Mouse (Mus musculus): ENCODE measurements around the gene Zfp663. TPM values are rescaled to one million over a fixed set of nuclear protein-coding genes. Genes with fewer than 3 reads are reported as not detected.

Zfp663 gene
- total and polyA plus RNA-seq, 2 experiments from 2014 or later, result 3.3 to 14.4 TPM

DNA sequence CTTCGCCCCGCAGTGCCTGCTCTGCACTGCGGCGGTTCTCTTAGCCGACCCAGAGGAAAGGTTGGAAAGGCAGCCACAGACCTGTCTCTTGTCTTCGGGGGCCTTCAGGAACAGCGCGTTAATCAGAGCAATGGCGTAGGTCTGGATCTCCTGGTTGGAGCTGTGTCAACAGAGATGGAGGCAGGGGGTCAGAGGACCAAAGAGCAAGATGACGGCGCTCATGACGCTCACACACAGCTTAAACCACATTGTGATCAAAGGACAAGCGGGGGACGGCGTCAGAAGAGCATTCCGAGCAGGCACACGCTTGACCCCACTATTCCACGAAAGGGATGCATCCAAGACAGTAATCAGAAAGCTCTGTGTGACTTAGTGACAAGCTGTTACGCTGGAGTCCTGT, 63.7 kb downstream of the Zfp663 start:
- 90% methylated on average over 19 of the region's 19 CpGs for WGBS
- H3K9me3 ChIP-seq (ENCODE audit: low read length), result no peaks in the 10 kb centered on the region
- H3K27me3 ChIP-seq (ENCODE audit: insufficient read depth, low read length), result no peaks in the 10 kb centered on the region
- no peak overlapping the region for H3K4me2 ChIP-seq (ENCODE audit: low read depth)
- no peak overlapping the region for H3K27ac ChIP-seq (ENCODE audit: low read depth, low read length)
- H3K4me3 ChIP-seq (ENCODE audit: low read depth, low read length), result no peak overlapping the region
- no peak for TF ChIP-seq CTCF (IDR thresholded peaks at IDR 0.05; ENCODE audit: low read depth)
- DNase-seq (no peak), ATAC-seq (no peak)
- H3K36me3 ChIP-seq (ENCODE audit: insufficient read depth), result peaks cover 64% of the 10 kb centered on the region
- no peaks in the 10 kb centered on the region for H3K4me1 ChIP-seq (ENCODE audit: insufficient read depth)
- no peak overlapping the region for H3K9ac ChIP-seq

DNA sequence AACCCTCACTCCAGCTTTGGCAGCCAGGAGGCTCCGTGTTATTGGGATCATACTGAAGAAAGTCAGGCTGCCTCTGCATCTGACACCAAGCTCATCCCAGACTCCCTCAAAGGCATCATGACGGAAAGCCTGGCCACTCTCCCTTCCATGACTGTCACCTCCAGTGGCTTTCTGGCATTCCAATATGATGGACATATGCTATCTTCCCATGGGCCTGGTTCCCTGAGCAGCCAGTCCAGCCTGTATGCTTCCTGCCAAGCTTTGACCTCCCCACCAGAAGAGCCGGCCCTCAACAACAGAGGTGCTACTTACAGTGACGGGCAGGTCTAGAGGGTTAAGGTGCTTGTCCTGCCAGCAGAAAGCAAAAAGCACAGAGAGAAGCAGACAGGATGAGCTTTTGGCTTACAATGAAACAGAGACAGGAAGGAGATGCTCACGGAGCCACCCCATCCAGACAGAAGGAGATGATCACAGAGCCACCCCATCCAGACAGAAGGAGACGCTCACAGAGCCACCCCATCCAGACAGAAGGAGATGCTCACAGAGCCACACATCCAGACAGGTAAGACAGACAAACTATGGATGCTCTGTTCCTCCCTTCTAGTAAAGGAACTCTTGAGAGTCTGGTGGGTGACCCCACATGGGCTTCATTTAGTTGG, 65.0 kb downstream of the Zfp663 start:
- no peaks in the 10 kb centered on the region for H3K4me1 ChIP-seq (ENCODE audit: insufficient read depth)
- 86% methylated on average over 6 of the region's 6 CpGs for WGBS
- no peak overlapping the region for H3K27ac ChIP-seq (ENCODE audit: low read depth, low read length)
- H3K4me2 ChIP-seq (ENCODE audit: low read depth), result no peak overlapping the region
- no peak overlapping the region for H3K4me3 ChIP-seq (ENCODE audit: low read depth, low read length)
- no peaks in the 10 kb centered on the region for H3K9me3 ChIP-seq (ENCODE audit: low read length)
- no peak for DNase-seq
- no peak for ATAC-seq
- H3K36me3 ChIP-seq (ENCODE audit: insufficient read depth), result peaks cover 63% of the 10 kb centered on the region
- H3K9ac ChIP-seq, result no peak overlapping the region
- no peak for TF ChIP-seq CTCF (IDR thresholded peaks at IDR 0.05; ENCODE audit: low read depth)
- H3K27me3 ChIP-seq (ENCODE audit: insufficient read depth, low read length), result no peaks in the 10 kb centered on the region

DNA sequence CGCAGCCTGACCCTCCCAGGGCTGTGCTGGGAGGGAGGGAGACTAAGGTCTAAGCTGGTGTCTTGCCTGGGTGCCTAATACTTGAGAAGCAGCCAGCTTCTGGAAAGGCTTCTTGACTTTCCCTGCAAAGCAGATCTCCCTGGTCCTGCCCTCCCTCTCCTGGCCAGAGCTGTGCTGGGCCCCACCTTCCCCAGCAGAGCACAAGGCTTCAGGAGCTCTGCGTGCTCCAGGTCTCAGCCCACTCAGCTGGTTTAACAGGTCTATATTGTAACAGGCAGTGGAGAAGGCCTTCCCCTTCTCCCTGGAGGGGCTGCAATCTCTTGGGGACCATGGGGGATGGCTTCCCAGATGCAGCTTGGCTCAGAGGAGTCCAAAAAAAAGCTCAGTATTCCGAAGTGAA, 67.1 kb downstream of the Zfp663 start:
- TF ChIP-seq CTCF (IDR thresholded peaks at IDR 0.05; ENCODE audit: low read depth), result no peak
- H3K36me3 ChIP-seq (ENCODE audit: insufficient read depth), result peaks cover 64% of the 10 kb centered on the region
- DNase-seq (no peak), ATAC-seq (no peak)
- WGBS, result 44% methylated on average over 3 of the region's 3 CpGs
- no peak overlapping the region for H3K4me3 ChIP-seq (ENCODE audit: low read depth, low read length)
- H3K9ac ChIP-seq, result no peak overlapping the region
- H3K4me2 ChIP-seq (ENCODE audit: low read depth), result no peak overlapping the region
- H3K4me1 ChIP-seq (ENCODE audit: insufficient read depth), result no peaks in the 10 kb centered on the region
- H3K27me3 ChIP-seq (ENCODE audit: insufficient read depth, low read length), result no peaks in the 10 kb centered on the region
- no peak overlapping the region for H3K27ac ChIP-seq (ENCODE audit: low read depth, low read length)
- H3K9me3 ChIP-seq (ENCODE audit: low read length), result no peaks in the 10 kb centered on the region

Other genes with a start within 250 kb of the Zfp663 start
- gene Cdh22, start 133.9 kb downstream of the Zfp663 start, total RNA-seq (2014; rRNA removed), result 11.5 and 24.6 TPM in 2 replicates
- 7.1 and 10.4 TPM in 2 replicates for gene Cdh22, start 133.9 kb downstream of the Zfp663 start, polyA plus RNA-seq (2015; fragmentation: Nextera tagmentation; extraction: Ambion mirVana)
- 66.9 and 85.8 TPM in 2 replicates for gene Slc35c2, start 80.9 kb downstream of the Zfp663 start, total RNA-seq (2014; rRNA removed)
- 62.7 and 65.8 TPM in 2 replicates for gene Slc35c2, start 80.9 kb downstream of the Zfp663 start, polyA plus RNA-seq (2015; fragmentation: Nextera tagmentation; extraction: Ambion mirVana)
- gene Elmo2, start 42.2 kb downstream of the Zfp663 start, total RNA-seq (2014; rRNA removed), result 78.8 and 80.9 TPM in 2 replicates
- 68.6 and 84.5 TPM in 2 replicates for gene Elmo2, start 42.2 kb downstream of the Zfp663 start, polyA plus RNA-seq (2015; fragmentation: Nextera tagmentation; extraction: Ambion mirVana)
- gene Zfp334, start 19.5 kb upstream of the Zfp663 start, total RNA-seq (2014; rRNA removed), result 16.7 and 22.4 TPM in 2 replicates
- 2.8 and 4.6 TPM in 2 replicates for gene Zfp334, start 19.5 kb upstream of the Zfp663 start, polyA plus RNA-seq (2015; fragmentation: Nextera tagmentation; extraction: Ambion mirVana)
- not detected in 2 replicates for gene Ocstamp, start 31.7 kb upstream of the Zfp663 start, total RNA-seq (2014; rRNA removed)
- not detected in 2 replicates for gene Ocstamp, start 31.7 kb upstream of the Zfp663 start, polyA plus RNA-seq (2015; fragmentation: Nextera tagmentation; extraction: Ambion mirVana)
- gene Slc13a3, start 104.5 kb upstream of the Zfp663 start, total RNA-seq (2014; rRNA removed), result 12.7 and 24.3 TPM in 2 replicates
- 14.4 and 18.0 TPM in 2 replicates for gene Slc13a3, start 104.5 kb upstream of the Zfp663 start, polyA plus RNA-seq (2015; fragmentation: Nextera tagmentation; extraction: Ambion mirVana)
- gene Trp53rka, start 124.6 kb upstream of the Zfp663 start, total RNA-seq (2014; rRNA removed), result 44.0 and 54.6 TPM in 2 replicates
- gene Trp53rka, start 124.6 kb upstream of the Zfp663 start, polyA plus RNA-seq (2015; fragmentation: Nextera tagmentation; extraction: Ambion mirVana), result 31.8 and 36.8 TPM in 2 replicates
- gene Slc2a10, start 135.1 kb upstream of the Zfp663 start, total RNA-seq (2014; rRNA removed), result 0.62 and 2.1 TPM in 2 replicates
- gene Slc2a10, start 135.1 kb upstream of the Zfp663 start, polyA plus RNA-seq (2015; fragmentation: Nextera tagmentation; extraction: Ambion mirVana), result 0.84 and 2.1 TPM in 2 replicates
- gene Eya2, start 226.3 kb upstream of the Zfp663 start, total RNA-seq (2014; rRNA removed), result 5.7 and 11.3 TPM in 2 replicates
- 6.5 and 7.4 TPM in 2 replicates for gene Eya2, start 226.3 kb upstream of the Zfp663 start, polyA plus RNA-seq (2015; fragmentation: Nextera tagmentation; extraction: Ambion mirVana)

All from forebrain, postnatal 0 days (tissue).